8 mouse cellular contexts compared by ENCODE assay signal in the genomic region with DNA sequence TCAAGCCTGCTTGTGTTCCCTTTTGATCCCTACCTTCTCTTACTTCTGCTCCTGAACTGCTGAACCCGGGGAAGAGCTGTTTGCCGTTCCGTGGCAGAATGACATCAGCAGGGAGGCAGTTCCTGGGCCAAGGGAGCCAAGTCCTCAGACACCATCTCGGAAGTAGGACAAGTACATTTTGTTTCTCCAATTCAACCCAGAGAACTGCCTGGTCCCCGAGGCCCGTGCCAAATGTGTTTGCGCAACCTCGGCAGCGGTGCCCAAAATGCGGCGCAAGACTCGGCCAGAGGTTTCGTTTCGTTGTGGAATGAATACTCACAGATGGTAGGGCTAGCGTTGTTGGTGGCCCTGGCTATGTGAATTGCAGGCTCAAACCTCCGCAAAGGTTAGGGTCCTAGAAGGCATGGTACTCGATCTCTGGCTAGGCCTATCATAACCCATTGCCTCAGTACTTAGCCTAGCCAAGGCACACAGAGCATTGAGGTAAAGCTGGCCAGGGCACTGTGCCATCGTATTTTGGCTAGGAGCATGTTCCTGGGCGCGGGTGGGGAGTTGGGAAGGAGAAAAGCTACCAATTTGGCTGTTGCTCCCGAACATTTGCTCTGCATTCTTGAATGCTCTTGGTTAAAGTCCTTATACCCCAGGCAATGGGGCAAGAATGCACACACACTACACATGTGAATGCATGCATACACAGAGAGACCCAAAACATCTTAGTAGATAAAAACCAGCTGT.
DNase-seq lines count a peak whose midpoint lies in the region; TF ChIP-seq lines count a peak whose summit lies in the region.

No protein-coding gene starts in this region.

- DNase-seq in liver, adult 2 months (ENCODE audit: extremely low read depth, low read depth, low spot score): peak; percentile 98
- DNase-seq in liver: no peak
- peak; percentile 93 to 94 for DNase-seq in cerebellum, postnatal 14 days
- peak; percentile 77 to 84 for DNase-seq in heart, postnatal 14 days
- DNase-seq in left cerebral cortex, postnatal 4 days: peak; percentile 82
- DNase-seq in urinary bladder, postnatal 14 days (ENCODE audit: low spot score): peak; percentile 71
- no peak for DNase-seq in thymus, postnatal 10 days (ENCODE audit: low spot score in 2 of 2)
- no peak for DNase-seq in spleen, adult 18-20 months

- H3K27me3 ChIP-seq in liver, adult 2 months (ENCODE audit: control insufficient read depth, insufficient read depth, low read length): no peaks in the 10 kb centered on the region

- peaks cover 9% of the 10 kb centered on the region for H3K4me1 ChIP-seq in liver, adult 2 months (ENCODE audit: control insufficient read depth, insufficient read depth, low read length)

- H3K36me3 ChIP-seq in liver, adult 2 months (ENCODE audit: control insufficient read depth, insufficient read depth, low read length): no peaks in the 10 kb centered on the region

- H3K4me3 ChIP-seq in liver, adult 2 months (ENCODE audit: insufficient read depth, low read depth, low read length): peak overlapping the region; percentile 21

- intact Hi-C loops in heart, postnatal 14 days (cut with DNase I): no loop called here
- intact Hi-C loops in left cerebral cortex, postnatal 4 days (cut with DNase I): no loop called here

- peak overlapping the region; percentile 72 for H3K9ac ChIP-seq in liver, adult 2 months (ENCODE audit: low read depth, low read length)

- peak overlapping the region; percentile 98 for H3K27ac ChIP-seq in liver, adult 2 months (replicated peaks; ENCODE audit: insufficient read depth, low read depth, low read length)

- TF ChIP-seq POLR2A in liver, adult 2 months (IDR thresholded peaks at IDR 0.05; ENCODE audit: extremely low read depth, insufficient read depth, low read length): no peak

- WGBS in liver, adult 2 months: 20% methylated on average over 21 of the region's 21 CpGs

- no peak for TF ChIP-seq CTCF in liver, adult 2 months (IDR thresholded peaks at IDR 0.05; ENCODE audit: low read depth, low read length)

- no peaks in the 10 kb centered on the region for H3K79me2 ChIP-seq in liver, adult 2 months (ENCODE audit: control insufficient read depth, insufficient read depth, low read length)

Comparison
In these comparisons a context has a peak if more than half of its experiments do, and no peak if none do; other contexts are left out.
1. DNase-seq: peak in liver, adult 2 months (single experiment), cerebellum, postnatal 14 days (2 of 2), heart, postnatal 14 days (2 of 2), left cerebral cortex, postnatal 4 days (single experiment) and urinary bladder, postnatal 14 days (single experiment); none in liver (single experiment), thymus, postnatal 10 days (0 of 2) and spleen, adult 18-20 months (0 of 2).